Mouse (Mus musculus): ENCODE measurements around the gene Suz12.
"Not testable (repeated sequence)": the region's sequence is repeated elsewhere in the genome, so short reads cannot be mapped to it uniquely, and the experiment has no call there.

The Suz12 gene

GRCm38 (mm10) chr11:79992035-79992591 lies 793 bp upstream of the Suz12 start:
- DNase-seq (ENCODE audit: low spot score) = no peak

GRCm38 (mm10) chr11:79993356-79994270 lies 707 bp downstream of the Suz12 start:
- no peak for DNase-seq (ENCODE audit: low spot score)

- DNase-seq (ENCODE audit: low spot score) = no peak
Observed at GRCm38 (mm10) chr11:79994271-79994988, 1.5 kb downstream of the Suz12 start.

- not testable (repeated sequence) for DNase-seq (ENCODE audit: low spot score)
Observed at GRCm38 (mm10) chr11:80016533-80016932, 23.6 kb downstream of the Suz12 start.

- no peak for DNase-seq (ENCODE audit: low spot score)
Observed at GRCm38 (mm10) chr11:80019792-80020191, 26.9 kb downstream of the Suz12 start.

- DNase-seq (ENCODE audit: low spot score) = no peak
Observed at GRCm38 (mm10) chr11:80021306-80021705, 28.4 kb downstream of the Suz12 start.

GRCm38 (mm10) chr11:80037495-80037894 lies 44.6 kb downstream of the Suz12 start:
- DNase-seq (ENCODE audit: low spot score) = no peak

GRCm38 (mm10) chr11:80042615-80043418 lies 49.9 kb downstream of the Suz12 start:
- peak; percentile 56 for DNase-seq (ENCODE audit: low spot score)

GRCm38 (mm10) chr11:80043419-80043817 lies 50.5 kb downstream of the Suz12 start:
- no peak for DNase-seq (ENCODE audit: low spot score)

- no peak for DNase-seq (ENCODE audit: low spot score)
Observed at GRCm38 (mm10) chr11:80046856-80047255, 54.0 kb downstream of the Suz12 start.

GRCm38 (mm10) chr11:80050088-80050487 lies 57.2 kb downstream of the Suz12 start:
- DNase-seq (ENCODE audit: low spot score) = no peak

- DNase-seq (ENCODE audit: low spot score) = no peak
Observed at GRCm38 (mm10) chr11:80052456-80052855, 59.5 kb downstream of the Suz12 start.

- no peak for DNase-seq (ENCODE audit: low spot score)
Observed at GRCm38 (mm10) chr11:80053171-80053570, 60.3 kb downstream of the Suz12 start.

GRCm38 (mm10) chr11:80054659-80055058 lies 61.8 kb downstream of the Suz12 start:
- no peak for DNase-seq (ENCODE audit: low spot score)

- no peak for DNase-seq (ENCODE audit: low spot score)
Observed at GRCm38 (mm10) chr11:80056141-80056540, 63.2 kb downstream of the Suz12 start.

- DNase-seq (ENCODE audit: low spot score) = no peak
Observed at GRCm38 (mm10) chr11:80062159-80062558, 69.3 kb downstream of the Suz12 start.

GRCm38 (mm10) chr11:80066373-80066772 lies 73.5 kb downstream of the Suz12 start:
- DNase-seq (ENCODE audit: low spot score) = peak; percentile 31

GRCm38 (mm10) chr11:80067558-80067957 lies 74.7 kb downstream of the Suz12 start:
- peak; percentile 56 for DNase-seq (ENCODE audit: low spot score)

GRCm38 (mm10) chr11:80069815-80070214 lies 76.9 kb downstream of the Suz12 start:
- no peak for DNase-seq (ENCODE audit: low spot score)

GRCm38 (mm10) chr11:80071039-80071438 lies 78.1 kb downstream of the Suz12 start:
- DNase-seq (ENCODE audit: low spot score) = no peak

- no peak for DNase-seq (ENCODE audit: low spot score)
Observed at GRCm38 (mm10) chr11:80072365-80072764, 79.5 kb downstream of the Suz12 start.

Measured in T-cell, adult 2 months (primary cell).